Mouse (Mus musculus) MEL (cell line): Measurements from ENCODE around the gene Zic1. TPM values are rescaled to one million over a fixed set of nuclear protein-coding genes. Genes with fewer than 3 reads are reported as not detected.

ENCODE experiments used
- DNase-seq: peaks from one replicate; pipeline ENCODE4 v3.0.0; 2011; ENCODE audit warnings: low read depth, low spot score
- H3K27ac ChIP-seq: 2 replicates; pipeline ENCODE4 v1.5.1; 2012; ENCODE audit warnings: low read depth, mild to moderate bottlenecking, control low read depth, low read length, moderate library complexity; ENCODE audit not compliant: control insufficient read depth
- H3K27me3 ChIP-seq, 2 experiments: fragments of 150-350 bp in 1 of 2; sonication (generic) in 1 of 2; 2 replicates each; pipeline ENCODE4 v1.6.1; 2012; ENCODE audit warnings: low read length in 2 of 2, mild to moderate bottlenecking in 2 of 2, improper control_type of control experiment in 1 of 2, moderate library complexity in 1 of 2; ENCODE audit not compliant: insufficient read depth in 2 of 2, control insufficient read depth in 1 of 2
- H3K36me3 ChIP-seq, 2 experiments: 2 replicates each; pipeline ENCODE4 v1.6.1; 2012 to 2014; ENCODE audit warnings: low read length in 2 of 2, improper control_type of control experiment in 1 of 2, inconsistent platforms in 1 of 2, mild to moderate bottlenecking in 1 of 2; ENCODE audit not compliant: insufficient read depth in 2 of 2, control insufficient read depth in 1 of 2
- H3K4me1 ChIP-seq, 2 experiments: fragments of 150-350 bp in 1 of 2; sonication (generic) in 1 of 2; 2 replicates each; pipeline ENCODE4 v1.6.1; 2012; ENCODE audit warnings: low read length in 2 of 2, improper control_type of control experiment in 1 of 2, mild to moderate bottlenecking in 1 of 2; ENCODE audit not compliant: insufficient read depth in 2 of 2, control insufficient read depth in 1 of 2
- H3K4me3 ChIP-seq, 2 experiments: fragments of 150-350 bp in 1 of 2; sonication (generic) in 1 of 2; 2 replicates each; pipeline ENCODE4 v1.5.1; 2012; ENCODE audit warnings: low read depth in 2 of 2, low read length in 2 of 2, mild to moderate bottlenecking in 2 of 2, moderate library complexity in 2 of 2, control low read depth in 1 of 2, improper control_type of control experiment in 1 of 2; ENCODE audit not compliant: control insufficient read depth in 1 of 2, insufficient read depth in 1 of 2
- H3K79me2 ChIP-seq: 2 replicates; pipeline ENCODE4 v1.6.1; 2012; ENCODE audit warnings: mild to moderate bottlenecking, low read length, moderate library complexity; ENCODE audit not compliant: control insufficient read depth, poor library complexity, insufficient read depth
- H3K9ac ChIP-seq: 2 replicates; pipeline ENCODE4 v1.6.1; 2012; ENCODE audit warnings: low read depth, mild to moderate bottlenecking, control low read depth, low read length, moderate library complexity; ENCODE audit not compliant: control insufficient read depth, poor library complexity, severe bottlenecking
- H3K9me3 ChIP-seq: fragments of 150-350 bp; sonication (generic); replicated peaks from 2 replicates; pipeline ENCODE4 v1.6.1; 2012; ENCODE audit warnings: mild to moderate bottlenecking, low read length, improper control_type of control experiment, moderate library complexity; ENCODE audit not compliant: insufficient read depth
- BHLHE40 ChIP-seq: IDR thresholded peaks from 2 replicates; pipeline ENCODE4 v1.6.1; 2012; ENCODE audit warnings: low read depth, mild to moderate bottlenecking, inconsistent platforms, low read length, improper control_type of control experiment, borderline replicate concordance
- CHD1 ChIP-seq: IDR thresholded peaks from 2 replicates; pipeline ENCODE4 v1.6.1; 2012; ENCODE audit warnings: low read depth, mild to moderate bottlenecking, inconsistent platforms, low read length, improper control_type of control experiment
- CHD2 ChIP-seq: IDR thresholded peaks from 2 replicates; pipeline ENCODE4 v1.6.1; 2011; ENCODE audit warnings: low read length, improper control_type of control experiment
- CTCF ChIP-seq, 3 experiments: IDR thresholded peaks in 2 of 3; conservative IDR thresholded peaks in 1 of 3; 2 replicates each; pipeline ENCODE4 v1.5.1; 2011 to 2012; ENCODE audit warnings: low read length in 3 of 3, low read depth in 2 of 3, mild to moderate bottlenecking in 2 of 3, improper control_type of control experiment in 1 of 3, inconsistent platforms in 1 of 3, mixed read lengths in 1 of 3, moderate library complexity in 1 of 3; ENCODE audit not compliant: control insufficient read depth in 1 of 3, insufficient read depth in 1 of 3, poor library complexity in 1 of 3, severe bottlenecking in 1 of 3
- E2F4 ChIP-seq: IDR thresholded peaks from 2 replicates; pipeline ENCODE4 v1.6.1; 2011; ENCODE audit warnings: low read depth, low read length, improper control_type of control experiment, borderline replicate concordance
- GABPA ChIP-seq: IDR thresholded peaks from 2 replicates; pipeline ENCODE4 v1.6.1; 2012; ENCODE audit warnings: low read depth, mild to moderate bottlenecking, inconsistent platforms, low read length, improper control_type of control experiment, moderate library complexity
- HCFC1 ChIP-seq: IDR thresholded peaks from 2 replicates; pipeline ENCODE4 v1.6.1; 2012; ENCODE audit warnings: low read depth, mild to moderate bottlenecking, inconsistent platforms, low read length, improper control_type of control experiment, moderate library complexity
- JUND ChIP-seq: IDR thresholded peaks from 2 replicates; pipeline ENCODE4 v1.6.1; 2011; ENCODE audit warnings: low read depth, mild to moderate bottlenecking, improper control_type of control experiment, low read length
- KAT2A ChIP-seq: conservative IDR thresholded peaks from 2 replicates; pipeline ENCODE4 v1.6.1; 2012; ENCODE audit warnings: low read depth, low read length, improper control_type of control experiment, inconsistent platforms
- MAZ ChIP-seq: IDR thresholded peaks from 2 replicates; pipeline ENCODE4 v1.6.1; 2012; ENCODE audit warnings: low read depth, mild to moderate bottlenecking, inconsistent platforms, low read length, improper control_type of control experiment
- MEF2A ChIP-seq: IDR thresholded peaks from 2 replicates; pipeline ENCODE4 v1.6.1; 2014; ENCODE audit warnings: low read depth, mild to moderate bottlenecking, inconsistent platforms, low read length, improper control_type of control experiment; ENCODE audit not compliant: poor library complexity, insufficient replicate concordance, severe bottlenecking; ENCODE audit errors: extremely low read depth
- POLR2AphosphoS2 ChIP-seq: IDR thresholded peaks from 2 replicates; pipeline ENCODE4 v1.6.1; 2011; ENCODE audit warnings: low read length, improper control_type of control experiment
- POLR2AphosphoS5 ChIP-seq: IDR thresholded peaks from 2 replicates; pipeline ENCODE4 v1.6.1; 2012; ENCODE audit warnings: low read depth, borderline replicate concordance, mild to moderate bottlenecking, inconsistent platforms, low read length, moderate library complexity, mixed read lengths
- SIN3A ChIP-seq: IDR thresholded peaks from 2 replicates; pipeline ENCODE4 v1.6.1; 2012; ENCODE audit warnings: low read length, improper control_type of control experiment, inconsistent platforms
- SMC3 ChIP-seq: IDR thresholded peaks from 2 replicates; pipeline ENCODE4 v1.6.1; 2011; ENCODE audit warnings: low read depth, low read length, improper control_type of control experiment
- TAL1 ChIP-seq: IDR thresholded peaks from 2 replicates; pipeline ENCODE4 v1.6.1; 2012; ENCODE audit warnings: mild to moderate bottlenecking, inconsistent platforms, low read length, moderate library complexity, mixed read lengths
- TBP ChIP-seq: IDR thresholded peaks from 2 replicates; pipeline ENCODE4 v1.8.0; 2011; ENCODE audit warnings: low read depth, low read length, improper control_type of control experiment
- TCF12 ChIP-seq: IDR thresholded peaks from 2 replicates; pipeline ENCODE4 v1.6.1; 2014; ENCODE audit warnings: low read depth, mild to moderate bottlenecking, inconsistent platforms, low read length, improper control_type of control experiment, moderate library complexity
- UBTF ChIP-seq: IDR thresholded peaks from 2 replicates; pipeline ENCODE4 v1.6.1; 2012; ENCODE audit warnings: low read depth, mild to moderate bottlenecking, inconsistent platforms, low read length, improper control_type of control experiment, moderate library complexity, borderline replicate concordance; ENCODE audit not compliant: insufficient read depth
- USF2 ChIP-seq, 2 experiments: IDR thresholded peaks; 2 replicates each; pipeline ENCODE4 v1.6.1; 2011 to 2012; ENCODE audit warnings: improper control_type of control experiment in 2 of 2, low read length in 2 of 2, borderline replicate concordance in 1 of 2, inconsistent platforms in 1 of 2, low read depth in 1 of 2, mild to moderate bottlenecking in 1 of 2; ENCODE audit not compliant: insufficient read depth in 1 of 2
- ZNF384 ChIP-seq: IDR thresholded peaks from 2 replicates; pipeline ENCODE4 v1.6.1; 2012; ENCODE audit warnings: low read depth, mild to moderate bottlenecking, inconsistent platforms, low read length, improper control_type of control experiment
- polyA plus RNA-seq, 2 experiments: library from polyadenylated mRNA; stranded (reverse) in 1 of 2; unstranded in 1 of 2; fragments of >175 nt in 1 of 2; fragments of >200 nt in 1 of 2; gene quantifications; 2 replicates each; pipeline versions ENCODE4 v1.2.1 to v1.2.4; 2012; ENCODE audit warnings: low replicate concordance in 2 of 2, low read depth in 1 of 2; ENCODE audit not compliant: insufficient read length in 2 of 2, insufficient read depth in 1 of 2, missing spikeins in 1 of 2
- total RNA-seq: library from RNA; depleted of rRNA; stranded (reverse); fragments of 300-350 nt; gene quantifications from 2 replicates; pipeline ENCODE4 v1.2.3, GENCODE M21; 2012

The Zic1 gene
- total and polyA plus RNA-seq, 3 experiments: not detected

- Histone ChIP-seq H3K27ac (no peak overlapping the region), H3K36me3 (no peaks in the 10 kb centered on the region)
- no peak for TF ChIP-seq KAT2A
- no peak for TF ChIP-seq USF2 (IDR thresholded peaks at IDR 0.05; ENCODE audit: borderline replicate concordance in 1 of 2, insufficient read depth in 1 of 2, low read depth in 1 of 2, low read length in 2 of 2)
- TF ChIP-seq GABPA: no peak
- no peak for TF ChIP-seq ZNF384
- TF ChIP-seq BHLHE40: no peak
- TF ChIP-seq TCF12: no peak
- TF ChIP-seq SIN3A: no peak
- TF ChIP-seq CTCF (IDR thresholded peaks at IDR 0.05 in 2 of 3, conservative IDR thresholded peaks at IDR 0.05 in 1 of 3; ENCODE audit: control insufficient read depth in 1 of 3, insufficient read depth in 1 of 3, low read depth in 2 of 3, low read length in 3 of 3, poor library complexity in 1 of 3, severe bottlenecking in 1 of 3): no peak
- no peak for TF ChIP-seq MAZ
- TF ChIP-seq POLR2AphosphoS5: no peak
- TF ChIP-seq CHD1: no peak
- TF ChIP-seq JUND: no peak
- TF ChIP-seq MEF2A: no peak
- no peak for TF ChIP-seq CHD2
- no peak for TF ChIP-seq SMC3
- TF ChIP-seq HCFC1: no peak
- TF ChIP-seq TAL1: no peak
- TF ChIP-seq TBP: no peak
- TF ChIP-seq E2F4: no peak
- TF ChIP-seq, all 39 proteins: peak for 0
- Histone ChIP-seq H3K9me3 (no peaks in the 10 kb centered on the region), H3K79me2 (no peaks in the 10 kb centered on the region), H3K4me1 (no peaks in the 10 kb centered on the region), H3K9ac (no peak overlapping the region), H3K27me3 (no peaks in the 10 kb centered on the region), H3K4me3 (no peak overlapping the region)
- DNase-seq: no peak
Measured at GRCm38 (mm10) chr9:91351961-91352411, 13.6 kb downstream of the Zic1 start.

- no peaks in the 10 kb centered on the region for H3K4me1 ChIP-seq
- H3K9me3 ChIP-seq: no peaks in the 10 kb centered on the region
- H3K27ac ChIP-seq: no peak overlapping the region
- no peaks in the 10 kb centered on the region for H3K79me2 ChIP-seq
- no peak overlapping the region for H3K4me3 ChIP-seq
- no peak for TF ChIP-seq CHD2
- no peak for TF ChIP-seq POLR2AphosphoS2
- TF ChIP-seq UBTF: no peak
- TF ChIP-seq MEF2A: no peak
- TF ChIP-seq CHD1: no peak
- H3K9ac ChIP-seq: no peak overlapping the region
- no peak for DNase-seq
- H3K27me3 ChIP-seq: no peaks in the 10 kb centered on the region
- no peaks in the 10 kb centered on the region for H3K36me3 ChIP-seq
Measured at GRCm38 (mm10) chr9:91351361-91351760, 14.2 kb downstream of the Zic1 start.
